Mouse (Mus musculus) spleen, embryonic (tissue): ENCODE results near the gene Gfap.

ENCODE experiments used
- CTCF ChIA-PET: fragments of 350-600 bp; sonication (Branson Sonifier 250); formaldehyde crosslinking; loops from one replicate; lab custom pipeline; 2022; lab: Charles Lee

The Gfap gene

DNA sequence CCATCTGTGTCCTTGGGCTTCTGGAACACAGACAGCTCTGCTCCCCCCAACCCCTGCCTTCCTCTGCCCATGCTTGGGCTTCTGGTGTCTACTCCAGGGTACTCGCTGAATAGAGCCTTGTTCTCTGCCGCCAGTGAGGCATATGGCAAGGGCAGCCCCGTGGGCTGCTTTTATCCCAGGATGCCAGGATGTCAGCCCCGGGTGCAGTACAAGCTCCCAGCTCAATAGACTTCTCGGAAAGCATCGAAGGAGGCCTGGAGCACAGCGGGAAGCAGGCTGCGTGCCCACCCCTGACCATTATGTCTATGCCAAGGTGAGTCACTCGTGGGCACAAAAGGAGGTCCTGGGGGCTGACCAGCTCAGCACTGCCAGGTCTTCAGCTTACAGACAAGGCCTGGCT lies 2.3 kb downstream of the Gfap start:
- CTCF ChIA-PET: no interaction called here

DNA sequence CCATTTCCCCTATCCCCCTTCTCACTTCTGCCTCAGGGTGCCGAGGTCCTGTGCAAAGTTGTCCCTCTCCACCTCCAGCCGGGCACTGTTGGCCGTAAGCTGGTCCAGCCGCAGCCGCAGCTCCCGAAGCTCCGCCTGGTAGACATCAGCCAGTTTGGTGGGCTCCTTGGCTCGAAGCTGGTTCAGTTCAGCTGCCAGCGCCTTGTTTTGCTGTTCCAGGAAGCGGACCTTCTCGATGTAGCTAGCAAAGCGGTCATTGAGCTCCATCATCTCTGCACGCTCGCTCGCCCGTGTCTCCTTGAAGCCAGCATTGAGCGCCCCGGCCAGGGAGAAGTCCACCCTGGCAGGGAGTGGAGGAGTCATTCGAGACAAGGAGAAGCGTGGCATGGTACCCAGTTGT lies 4.1 kb downstream of the Gfap start:
- CTCF ChIA-PET: no interaction called here

DNA sequence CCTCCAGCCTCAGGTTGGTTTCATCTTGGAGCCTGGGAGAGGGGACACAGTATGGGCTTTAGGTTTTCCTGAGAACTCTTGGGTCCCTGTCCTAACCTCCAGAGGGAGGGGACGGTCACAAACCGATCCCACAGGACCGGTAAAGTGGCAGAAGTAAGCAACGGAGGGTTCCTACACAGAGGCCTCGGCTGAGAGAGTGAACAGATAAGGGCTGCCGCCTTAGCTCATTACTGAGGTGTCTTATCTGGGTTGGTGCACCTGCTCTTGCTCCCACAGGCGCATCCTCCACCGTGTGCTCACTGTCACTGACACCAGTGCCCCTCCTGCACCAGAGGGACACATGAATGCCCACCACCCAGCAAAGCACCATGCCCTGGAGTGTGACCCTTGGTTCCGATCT lies 4.9 kb downstream of the Gfap start:
- CTCF ChIA-PET: no interaction called here

DNA sequence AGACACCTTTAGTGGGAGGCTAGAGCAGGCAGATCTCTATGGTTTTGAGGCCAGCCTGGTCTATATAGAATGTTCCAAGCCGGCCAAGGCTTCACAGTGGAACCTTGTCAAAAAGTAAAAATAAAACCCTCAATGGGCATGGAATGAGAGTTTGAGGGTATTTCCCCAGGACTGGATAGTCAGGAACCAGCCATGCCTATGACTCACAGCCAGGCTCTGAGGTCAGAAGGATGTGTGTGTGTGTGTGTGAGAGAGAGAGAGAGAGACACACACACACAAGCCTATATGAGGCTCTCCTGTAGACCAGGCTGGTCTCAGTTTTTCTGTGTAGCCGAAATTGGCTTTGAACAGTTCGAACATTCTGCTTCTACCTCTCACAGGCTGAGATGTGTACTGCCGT lies 6.0 kb downstream of the Gfap start:
- CTCF ChIA-PET: no interaction called here

DNA sequence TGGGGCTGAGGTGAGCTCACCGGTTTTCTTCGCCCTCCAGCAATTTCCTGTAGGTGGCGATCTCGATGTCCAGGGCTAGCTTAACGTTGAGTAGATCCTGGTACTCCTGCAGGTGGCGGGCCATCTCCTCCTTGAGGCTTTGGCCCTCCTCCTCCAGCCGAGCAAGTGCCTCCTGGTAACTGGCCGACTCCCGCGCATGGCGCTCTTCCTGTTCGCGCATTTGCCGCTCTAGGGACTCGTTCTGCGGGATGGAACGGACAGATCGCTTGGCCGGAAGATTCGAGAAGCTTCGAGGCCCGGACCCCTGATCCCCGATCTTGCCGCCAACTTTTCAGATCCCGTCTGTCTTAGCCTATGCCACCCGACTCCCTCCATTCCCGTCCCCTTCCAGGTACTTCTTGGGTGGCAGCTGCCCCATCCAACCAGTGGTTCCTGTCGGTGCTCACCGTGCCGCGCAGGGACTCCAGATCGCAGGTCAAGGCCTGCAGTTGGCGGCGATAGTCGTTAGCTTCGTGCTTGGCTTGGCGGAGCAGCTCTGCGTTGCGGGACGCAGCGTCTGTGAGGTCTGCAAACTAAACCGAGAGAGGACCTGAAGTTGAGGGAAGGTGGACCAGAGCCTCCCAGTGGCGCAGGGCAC lies 7.6 kb downstream of the Gfap start:
- CTCF ChIA-PET: interaction anchor here (0.5 kb wide), 1 partner anchor 40 kb away, joined by 5 read pairs; no protein-coding TSS in a partner anchor

DNA sequence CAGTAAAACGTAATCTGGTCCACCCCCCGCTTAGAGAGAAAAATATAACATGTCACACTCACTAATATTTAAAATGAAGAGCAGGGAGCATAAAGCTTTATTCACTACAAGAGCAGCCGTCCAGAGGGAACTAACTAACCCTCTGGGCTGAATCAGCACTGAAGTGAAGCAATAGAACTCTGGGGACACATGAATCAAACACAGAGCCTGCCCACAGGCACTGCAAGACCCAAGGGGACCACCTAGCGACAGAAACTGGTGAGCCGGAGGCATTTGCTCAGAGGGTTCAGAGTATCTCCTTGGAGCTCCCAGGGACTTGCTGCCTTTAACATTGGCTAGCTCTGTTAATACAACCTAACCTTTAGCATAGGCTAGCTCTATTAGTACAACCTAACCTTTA lies 10.6 kb downstream of the Gfap start:
- CTCF ChIA-PET: no interaction called here

DNA sequence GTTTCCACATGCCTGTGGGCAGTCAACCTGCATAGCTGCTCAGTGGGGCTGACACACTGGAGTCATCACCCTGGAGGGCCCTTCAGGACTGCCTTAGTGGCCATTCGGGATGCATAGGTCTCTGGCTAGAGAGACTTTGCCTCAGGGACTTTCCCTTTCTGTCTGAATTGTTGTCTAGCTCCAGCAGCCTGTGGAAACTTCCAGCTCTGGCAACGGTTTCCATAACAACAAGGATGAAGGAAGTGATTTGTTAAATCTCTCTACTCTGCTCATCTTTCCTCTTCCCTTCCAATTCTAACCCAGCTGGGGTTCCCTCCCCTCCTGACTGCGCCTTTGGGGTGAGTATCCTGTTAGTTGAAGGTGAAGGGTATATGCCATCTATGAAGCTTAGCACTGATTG lies 12.6 kb downstream of the Gfap start:
- CTCF ChIA-PET: no interaction called here

DNA sequence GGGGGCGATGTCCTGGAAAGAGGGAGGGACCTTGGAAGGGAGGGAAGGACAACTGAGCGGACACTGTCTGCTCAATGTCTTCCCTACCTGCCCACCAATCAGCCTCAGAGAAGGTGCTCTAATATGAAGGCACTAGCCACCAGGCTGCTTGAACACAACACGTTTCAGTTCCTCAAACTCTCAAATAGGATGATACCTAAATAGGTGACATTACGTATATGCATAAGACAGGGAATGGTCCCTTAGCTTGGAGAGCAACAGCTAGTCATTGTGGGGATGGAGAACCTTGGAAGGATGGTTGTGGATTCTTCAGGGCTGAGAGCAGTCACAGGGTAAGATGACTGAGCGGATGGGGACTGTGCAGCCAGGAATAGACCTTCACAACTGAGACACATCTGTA lies 13.3 kb downstream of the Gfap start:
- CTCF ChIA-PET: interaction anchor here (0.6 kb wide), 1 partner anchor 31 kb away, joined by 3 read pairs; no protein-coding TSS in a partner anchor

DNA sequence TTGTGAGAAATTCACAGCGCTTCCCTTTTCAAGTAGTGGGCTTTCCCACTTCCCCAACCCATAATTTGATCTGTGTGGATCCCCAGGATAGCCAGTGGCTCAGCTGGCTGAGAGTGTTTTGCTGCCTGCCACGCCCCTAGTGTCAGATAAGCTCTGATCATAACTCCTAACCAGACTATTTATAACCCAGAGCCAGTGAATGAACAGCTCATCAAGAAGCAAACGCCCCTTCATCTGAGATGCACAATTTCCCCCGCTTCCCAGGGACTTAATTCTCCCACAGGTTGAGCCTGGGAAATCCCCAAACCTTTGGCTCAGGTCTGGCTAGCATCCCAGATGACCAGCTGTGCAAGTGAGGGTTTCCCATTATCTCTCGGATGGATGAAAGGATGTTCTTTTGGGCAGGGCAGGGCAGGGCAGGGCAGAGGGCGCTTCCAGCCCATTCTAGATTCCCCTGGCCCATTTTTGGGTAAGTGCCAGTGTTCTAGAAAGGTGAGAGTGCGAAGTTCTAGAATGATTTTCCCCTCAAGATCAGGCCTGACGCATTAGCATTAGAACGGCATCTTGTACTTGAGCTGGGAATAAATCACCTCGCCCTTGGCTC lies 16.0 kb downstream of the Gfap start, which contains the start of gene Fam187a:
TSS of gene Fam187a (plus strand) at position 554 of the 604 bp plus-strand sequence.
- CTCF ChIA-PET: no interaction called here

DNA sequence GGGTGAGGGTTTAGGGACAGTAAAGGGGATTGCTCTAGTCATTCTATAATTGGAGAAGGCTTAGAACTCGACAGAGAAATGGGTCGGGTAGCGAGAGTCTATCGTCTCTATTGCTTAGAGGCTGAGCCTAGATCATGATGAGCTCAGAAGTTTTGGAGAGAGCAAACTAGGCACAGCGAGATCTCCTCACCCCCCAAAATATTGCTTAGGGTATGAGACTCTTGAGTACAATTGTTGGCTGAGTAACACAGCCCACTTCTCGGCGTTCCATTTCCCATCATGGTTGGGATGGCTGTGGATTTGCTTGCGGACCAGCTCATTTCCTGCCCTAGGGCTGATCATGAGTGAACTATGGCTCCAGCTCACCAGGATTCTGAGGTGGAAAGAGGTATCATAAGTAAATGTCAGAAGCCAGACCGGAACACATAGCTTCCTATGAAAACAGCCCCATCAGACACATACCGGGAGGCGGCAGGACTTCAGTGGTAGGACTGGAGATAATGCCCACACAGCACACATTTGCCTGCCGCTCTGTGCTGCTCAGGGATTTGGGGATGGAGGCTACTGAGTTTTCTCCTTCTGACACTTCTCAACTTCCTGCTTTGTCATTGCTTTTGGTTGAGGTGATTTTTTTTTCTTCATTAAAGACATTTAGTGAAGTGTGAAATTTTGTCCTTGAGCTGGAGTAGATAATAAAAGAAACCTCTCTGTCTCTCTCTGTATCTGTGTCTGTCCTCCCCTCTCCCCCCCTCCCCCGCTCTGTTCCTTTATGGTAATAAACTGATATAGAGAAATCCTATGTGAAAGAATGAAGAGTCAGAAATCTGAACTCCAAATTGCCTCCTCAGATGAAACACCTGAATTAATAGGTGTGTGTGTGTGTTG lies 19.2 kb downstream of the Gfap start:
- CTCF ChIA-PET: interaction anchor here (0.8 kb wide), 1 partner anchor 11 kb away, joined by 4 read pairs; no protein-coding TSS in a partner anchor

DNA sequence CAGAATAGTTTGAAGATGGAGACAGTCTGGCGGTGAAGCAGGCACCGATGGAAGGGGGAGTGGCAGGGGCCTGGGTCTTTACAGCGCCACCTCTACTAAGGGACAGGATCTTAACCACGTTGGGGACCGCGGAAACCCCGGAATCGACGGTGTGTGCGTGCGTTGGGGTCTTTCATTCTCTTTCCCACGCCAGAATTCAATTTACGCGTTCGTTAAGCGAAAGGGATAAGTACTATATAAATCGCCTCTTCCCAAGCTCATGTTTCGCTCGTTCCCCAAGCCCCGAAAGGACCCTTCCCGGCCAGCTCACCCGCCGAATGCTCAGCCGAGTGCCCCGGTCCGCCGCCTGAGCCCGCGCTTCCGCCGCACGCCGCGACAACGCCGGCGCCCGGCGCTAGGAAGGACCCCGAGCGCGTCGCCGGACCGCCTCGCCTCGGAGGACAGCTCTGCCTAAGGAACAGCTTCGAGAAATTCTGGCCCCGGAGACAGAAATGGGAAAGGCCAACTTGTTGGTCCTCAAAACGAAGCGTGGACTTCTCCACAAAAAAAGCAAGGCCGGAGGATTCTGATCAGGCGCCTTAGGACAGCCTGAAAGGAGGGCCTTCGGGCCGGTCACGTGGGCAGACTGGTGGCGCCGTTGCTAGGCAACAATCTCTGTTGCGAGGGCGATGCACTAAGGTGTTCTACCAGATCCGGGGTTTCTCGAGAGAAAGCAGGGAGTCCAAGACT lies 20.0 kb downstream of the Gfap start, which contains the start of the genes Eftud2 and Ccdc103:
TSS of gene Eftud2 (minus strand) at position 401 of the 729 bp plus-strand sequence.
TSS of gene Ccdc103 (plus strand) at position 620 of the 729 bp plus-strand sequence.
- CTCF ChIA-PET: interaction anchor here (0.8 kb wide), 1 partner anchor 10 kb away, joined by 4 read pairs; no protein-coding TSS in a partner anchor

DNA sequence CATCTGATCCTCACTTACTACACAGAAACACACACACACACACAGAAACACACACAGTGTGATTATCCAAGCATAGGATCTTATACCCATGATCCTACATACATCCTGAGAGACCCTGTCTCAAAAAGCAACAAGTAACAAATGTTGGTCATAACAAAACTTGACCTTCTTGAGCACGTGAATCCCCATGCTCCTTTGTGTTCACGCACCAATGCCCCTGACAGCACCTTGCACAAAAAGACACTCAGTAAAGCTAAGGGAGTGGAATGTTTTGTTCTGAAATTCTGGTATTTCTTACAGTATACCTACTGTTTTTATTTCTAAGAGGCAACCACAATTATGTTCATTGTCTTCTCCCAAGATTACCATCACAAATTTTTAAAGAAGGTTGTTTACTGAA lies 21.2 kb downstream of the Gfap start:
- CTCF ChIA-PET: no interaction called here

DNA sequence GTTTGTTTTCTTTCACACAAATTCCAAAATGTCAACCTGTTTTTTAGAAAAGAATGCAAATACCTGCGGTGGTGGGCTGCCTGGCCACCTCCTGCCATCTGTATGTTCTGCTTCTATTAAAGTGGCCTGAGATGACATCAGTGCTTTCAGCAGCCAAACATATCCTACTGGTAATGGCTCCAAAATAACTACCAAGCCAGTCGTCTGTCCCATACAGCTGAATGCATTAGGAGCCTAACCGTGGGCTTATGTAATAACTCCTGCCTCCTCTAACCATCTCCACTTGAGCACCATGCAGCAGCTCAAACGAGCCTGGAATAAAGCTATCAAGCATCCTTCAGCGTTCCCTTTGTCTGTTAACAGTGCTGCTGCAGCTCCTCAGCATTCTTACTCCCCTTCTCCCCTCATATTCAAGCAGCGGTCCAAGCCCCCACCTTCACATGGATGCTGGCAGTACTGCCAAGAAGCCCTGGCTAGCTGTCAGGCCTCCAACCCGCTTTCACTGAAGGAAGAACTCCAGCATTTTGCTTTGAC lies 25.8 kb downstream of the Gfap start:
- CTCF ChIA-PET: no interaction called here

DNA sequence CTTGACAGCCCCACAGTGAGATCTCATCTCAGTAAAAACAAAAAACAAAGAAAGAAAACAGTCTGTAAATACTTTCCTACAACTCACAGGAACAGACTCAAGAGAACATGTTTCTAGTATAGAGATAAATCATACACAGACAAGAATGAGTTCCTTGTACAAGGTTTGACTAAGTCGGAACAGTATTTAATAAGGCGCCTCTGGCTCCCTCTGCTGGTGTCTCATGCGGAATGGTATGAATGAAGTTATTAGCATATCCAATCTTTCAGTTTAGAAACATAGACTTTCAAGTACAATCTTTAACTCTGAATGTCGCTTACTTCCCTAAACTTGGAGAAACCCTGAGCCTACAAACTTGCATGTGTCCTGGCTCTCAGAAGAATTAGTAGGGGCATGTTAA lies 36.4 kb downstream of the Gfap start:
- CTCF ChIA-PET: no interaction called here

DNA sequence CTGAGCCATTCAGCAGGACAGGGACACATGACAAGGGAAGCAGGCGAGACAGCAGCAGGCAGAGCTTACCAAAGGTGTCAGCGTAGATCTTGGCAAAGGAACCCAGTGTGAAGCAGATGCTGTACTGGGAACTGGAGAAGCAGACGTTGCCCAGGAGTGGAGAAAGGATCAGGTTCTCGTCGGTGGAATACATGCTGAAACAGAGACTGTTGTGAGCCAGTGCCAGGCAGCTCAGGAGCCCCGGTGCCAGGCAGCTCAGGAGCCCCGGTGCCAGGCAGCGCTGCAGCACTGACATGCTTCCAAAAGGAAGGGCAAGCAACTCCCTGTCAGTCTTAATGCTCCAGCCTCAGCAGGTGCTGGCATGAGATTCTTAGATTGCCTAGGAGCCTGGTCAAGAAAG lies 40.8 kb downstream of the Gfap start:
- CTCF ChIA-PET: no interaction called here

DNA sequence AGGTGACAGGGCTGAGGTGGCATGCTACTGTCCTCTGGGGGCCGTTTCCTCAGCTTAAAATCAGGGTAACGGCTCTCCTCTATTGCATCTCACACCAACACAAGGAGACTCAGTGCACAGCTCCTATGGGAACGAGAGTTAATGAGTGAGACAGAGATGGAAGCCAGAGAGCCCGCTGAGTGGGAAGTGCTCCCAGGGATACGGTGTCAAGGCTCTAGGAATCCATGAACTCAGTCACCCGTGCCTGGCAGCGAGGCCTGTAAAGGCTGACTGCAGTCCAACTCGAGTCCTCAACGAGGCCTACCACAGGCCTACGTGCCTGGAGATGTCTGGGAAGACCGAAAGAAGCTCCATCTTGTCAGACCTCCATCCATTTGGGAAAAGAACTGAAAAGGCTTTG lies 41.8 kb downstream of the Gfap start:
- CTCF ChIA-PET: no interaction called here

DNA sequence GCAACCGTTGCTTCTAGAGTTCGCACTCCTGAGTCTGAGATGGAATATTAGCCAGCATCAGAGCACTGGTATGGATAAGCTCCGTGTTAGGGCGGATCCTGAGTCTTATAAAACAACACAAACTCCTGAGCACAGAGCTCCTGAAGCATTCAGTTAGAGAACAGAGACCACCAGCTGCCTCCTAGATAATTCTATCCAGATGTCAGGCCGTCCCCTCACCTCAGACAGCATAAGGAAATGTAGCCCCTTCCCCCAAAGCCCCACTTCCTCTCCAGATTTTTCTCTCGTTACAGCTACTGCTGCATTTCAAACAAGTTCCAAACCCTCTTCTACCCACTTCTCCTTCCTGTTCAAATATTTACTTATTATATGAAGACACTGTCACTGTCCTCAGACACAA lies 44.8 kb downstream of the Gfap start:
- CTCF ChIA-PET: no interaction called here

DNA sequence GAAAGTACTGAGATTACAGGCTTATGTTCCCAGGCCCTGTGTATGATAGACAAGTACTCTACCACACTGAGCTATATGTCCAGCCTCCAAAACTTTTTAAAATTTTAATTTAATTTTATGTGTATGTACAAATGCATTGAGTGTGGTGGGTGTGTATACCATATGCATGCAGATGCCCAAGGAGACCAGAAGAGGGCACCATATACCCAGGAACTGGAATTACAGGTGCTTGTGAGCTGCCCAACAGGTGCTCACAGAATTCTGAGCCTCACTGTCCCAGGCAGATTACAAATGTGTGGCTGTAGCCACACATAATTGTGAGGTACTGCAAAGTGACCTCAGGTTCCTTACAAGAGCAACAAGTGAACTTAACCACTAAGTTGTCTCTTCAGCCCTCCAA lies 47.0 kb downstream of the Gfap start:
- CTCF ChIA-PET: no interaction called here

DNA sequence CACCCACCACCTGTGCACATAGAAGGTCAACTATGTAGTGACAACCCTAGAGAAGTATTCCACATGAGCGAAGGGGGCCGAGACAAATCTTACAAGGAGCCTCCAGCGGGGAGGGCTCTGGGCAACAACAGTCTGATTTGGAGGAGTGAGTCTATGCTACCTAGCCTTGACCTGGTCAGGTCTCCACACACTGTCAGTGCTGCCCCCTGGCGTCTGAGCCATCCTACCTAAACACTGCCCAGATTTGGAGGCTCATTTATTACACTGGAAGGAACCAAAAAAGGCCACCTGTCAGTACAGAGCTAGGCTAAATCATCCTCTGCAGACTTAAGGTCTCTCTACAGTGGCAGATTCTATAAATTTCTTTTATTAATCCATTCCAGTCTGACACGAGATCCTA lies 48.8 kb downstream of the Gfap start:
- CTCF ChIA-PET: no interaction called here

DNA sequence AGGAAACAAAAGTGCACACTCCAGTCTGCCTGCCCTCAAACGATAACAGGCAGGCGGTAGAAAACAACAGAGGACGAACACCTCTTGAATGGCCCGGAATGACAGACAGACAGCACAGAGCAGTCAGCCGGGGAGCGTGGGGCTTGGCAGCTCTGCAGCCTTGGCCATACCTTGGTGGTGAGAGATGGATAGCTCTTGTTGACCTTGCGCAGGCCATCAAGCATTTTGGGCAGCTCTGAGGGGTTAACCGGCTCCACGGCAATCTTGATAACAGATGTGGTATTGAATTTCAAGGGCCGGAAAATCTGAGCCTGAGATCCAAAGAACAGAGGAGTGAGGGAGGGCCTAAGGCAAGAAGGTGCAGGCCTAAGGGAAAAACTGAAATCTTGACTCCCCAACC lies 54.8 kb downstream of the Gfap start:
- CTCF ChIA-PET: interaction anchor here (0.5 kb wide), 1 partner anchor 83 kb away, joined by 3 read pairs; no protein-coding TSS in a partner anchor

DNA sequence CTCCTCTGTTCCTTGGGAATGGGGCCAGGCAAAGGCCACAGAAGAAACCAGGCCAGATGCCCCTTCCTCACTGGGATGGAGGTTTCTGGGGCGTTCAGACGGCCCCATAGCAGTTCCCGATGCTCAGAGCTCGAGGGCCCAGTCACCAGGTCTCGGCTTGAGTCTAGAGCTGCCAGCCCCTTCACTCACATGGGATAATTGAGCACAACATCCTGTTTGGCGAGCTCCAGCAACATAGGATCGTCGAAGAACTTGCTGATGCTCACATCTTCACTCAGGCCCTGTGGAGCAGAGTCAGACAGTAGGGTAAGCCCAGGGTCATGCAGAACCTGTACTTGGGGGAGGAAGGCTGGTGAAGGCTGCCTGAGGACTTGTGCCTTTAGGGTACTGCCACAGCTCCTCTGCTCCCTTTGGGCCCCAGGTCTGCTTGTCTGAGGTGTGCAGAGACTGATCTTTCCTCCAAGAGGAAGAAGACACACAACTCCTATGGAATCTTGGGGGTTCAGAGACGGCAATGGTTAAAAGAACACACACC lies 62.0 kb downstream of the Gfap start:
- CTCF ChIA-PET: no interaction called here
